Mouse (Mus musculus) forebrain, embryonic 15.5 days (tissue): ENCODE measurements around the gene Kif24. TPM values are rescaled to one million over a fixed set of nuclear protein-coding genes. Genes with fewer than 3 reads are reported as not detected.

ENCODE experiments used
- ATAC-seq: fragments of 200-750 bp; cut with Nextera tagmentation; replicated peaks from 2 replicates; pipeline ENCODE4 v1.8.0; 2017; ENCODE audit warnings: mild to moderate bottlenecking, moderate TSS enrichment, moderate library complexity
- H3K27ac ChIP-seq: fragments of 300-500 bp; sonication (generic); replicated peaks from 2 replicates; pipeline ENCODE4 v1.5.1; 2015; ENCODE audit warnings: mild to moderate bottlenecking, inconsistent platforms
- H3K27me3 ChIP-seq: fragments of 300-500 bp; sonication (generic); 2 replicates; pipeline ENCODE4 v1.6.1; 2015; ENCODE audit warnings: inconsistent platforms
- H3K36me3 ChIP-seq: fragments of 300-500 bp; sonication (generic); 2 replicates; pipeline ENCODE4 v1.6.1; 2015; ENCODE audit warnings: mild to moderate bottlenecking, inconsistent platforms
- H3K4me1 ChIP-seq: fragments of 300-500 bp; sonication (generic); 2 replicates; pipeline ENCODE4 v1.6.1; 2015; ENCODE audit warnings: inconsistent platforms
- H3K4me2 ChIP-seq: fragments of 300-500 bp; sonication (generic); replicated peaks from 2 replicates; pipeline ENCODE4 v1.6.1; 2015; ENCODE audit warnings: mild to moderate bottlenecking, inconsistent platforms
- H3K4me3 ChIP-seq: fragments of 300-500 bp; sonication (generic); 2 replicates; pipeline ENCODE4 v1.5.1; 2015; ENCODE audit warnings: mild to moderate bottlenecking, inconsistent platforms
- H3K9ac ChIP-seq: fragments of 300-500 bp; sonication (generic); replicated peaks from 2 replicates; pipeline ENCODE4 v1.6.1; 2015; ENCODE audit warnings: mild to moderate bottlenecking, inconsistent platforms
- H3K9me3 ChIP-seq: fragments of 300-500 bp; sonication (generic); 2 replicates; pipeline ENCODE4 v1.6.1; 2016; ENCODE audit warnings: inconsistent platforms
- WGBS: fragments of 180-500 bp; shearing (Covaris S2); methylation state at CpG from one replicate; pipeline ENCODE4 v1.1.7; 2015; ENCODE audit warnings: mixed read lengths; 5-methylcytosine and 5-hydroxymethylcytosine counted together
- polyA plus RNA-seq: library from polyadenylated mRNA; unstranded; fragments of >200 nt; fragmentation: Nextera tagmentation; extraction: Ambion mirVana; gene quantifications from 2 replicates; pipeline ENCODE4 v1.2.1, GENCODE M21; 2015

The Kif24 gene
- polyA plus RNA-seq, 1 experiment from 2014 or later: 5.1 TPM

DNA sequence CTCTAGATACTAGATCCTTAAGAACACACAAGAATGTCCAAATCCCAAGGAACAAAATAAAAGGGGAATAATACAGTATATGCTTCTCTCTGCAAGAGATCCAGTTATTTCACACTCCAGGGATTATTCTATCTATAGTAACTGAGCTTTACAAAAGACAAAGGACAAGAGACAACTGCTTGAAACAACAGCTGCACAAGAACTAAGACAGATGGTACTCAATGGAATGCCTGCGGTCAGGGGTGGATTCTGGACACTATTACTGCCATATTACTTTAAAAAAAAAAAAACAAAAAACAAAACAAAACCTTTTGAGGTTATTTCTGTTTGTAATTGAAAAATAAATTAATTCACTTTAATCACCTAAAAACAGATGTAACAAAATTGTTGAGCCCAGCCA, 4.0 kb downstream of the Kif24 start:
- H3K9me3 ChIP-seq: no peaks in the 10 kb centered on the region
- 89% methylated on average over 1 of the region's 1 CpGs for WGBS
- H3K4me3 ChIP-seq: no peak overlapping the region
- H3K36me3 ChIP-seq: no peaks in the 10 kb centered on the region
- H3K4me2 ChIP-seq: no peak overlapping the region
- H3K4me1 ChIP-seq: peaks cover 13% of the 10 kb centered on the region
- H3K9ac ChIP-seq: no peak overlapping the region
- H3K27ac ChIP-seq: no peak overlapping the region
- no peaks in the 10 kb centered on the region for H3K27me3 ChIP-seq
- ATAC-seq: no peak

DNA sequence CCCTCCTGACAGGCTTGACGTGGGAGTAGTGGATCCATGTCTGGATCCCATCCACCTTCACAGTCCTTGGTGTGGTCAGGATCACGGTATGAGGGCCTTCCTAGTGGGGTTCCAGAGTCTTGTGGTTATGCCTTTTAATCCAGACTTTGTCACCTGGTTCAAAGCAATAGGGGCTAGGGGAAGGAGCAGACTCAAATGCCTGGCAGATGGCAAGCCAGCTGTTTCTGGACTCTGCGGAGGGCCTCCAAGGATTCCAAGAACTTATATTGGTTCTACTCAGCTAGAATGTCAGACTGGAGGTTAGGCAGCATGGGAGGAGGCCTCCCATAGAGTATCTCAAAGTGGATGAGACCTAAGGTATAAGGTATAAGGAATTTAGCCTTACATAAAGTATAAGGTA, 17.1 kb downstream of the Kif24 start:
- no peak for ATAC-seq
- Histone ChIP-seq H3K9me3 (no peaks in the 10 kb centered on the region), H3K9ac (no peak overlapping the region), H3K4me1 (no peaks in the 10 kb centered on the region), H3K4me3 (no peak overlapping the region), H3K27me3 (no peaks in the 10 kb centered on the region), H3K4me2 (no peak overlapping the region), H3K27ac (no peak overlapping the region), H3K36me3 (no peaks in the 10 kb centered on the region)
- 94% methylated on average over 3 of the region's 3 CpGs for WGBS

DNA sequence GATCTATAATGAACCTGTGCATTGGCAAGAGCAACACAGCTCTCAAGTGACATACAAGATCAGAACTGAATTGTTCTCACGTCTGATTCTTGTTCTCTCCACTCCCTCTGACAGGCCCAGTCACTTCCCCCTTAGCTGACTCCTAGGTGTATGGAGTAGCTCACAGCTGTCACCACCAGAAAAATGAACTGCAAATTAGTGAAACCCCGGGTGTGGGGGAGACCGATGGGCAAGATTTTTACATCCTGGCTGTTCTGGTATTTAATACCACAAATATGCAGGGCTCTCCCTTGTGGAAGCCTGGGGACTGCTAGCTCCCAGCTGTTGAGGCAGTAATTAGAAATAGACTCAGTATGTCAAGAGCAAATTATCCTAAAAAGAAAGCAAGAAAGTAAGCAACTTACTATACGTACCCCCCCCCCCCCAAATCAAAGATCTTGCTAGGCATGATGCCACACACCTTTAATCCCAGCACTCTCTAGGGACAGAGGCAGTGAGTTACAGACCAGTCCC, 21.8 kb downstream of the Kif24 start:
- no peak for ATAC-seq
- Histone ChIP-seq H3K9ac (no peak overlapping the region), H3K4me3 (no peak overlapping the region), H3K36me3 (no peaks in the 10 kb centered on the region), H3K9me3 (no peaks in the 10 kb centered on the region), H3K4me1 (no peaks in the 10 kb centered on the region), H3K27me3 (no peaks in the 10 kb centered on the region), H3K27ac (no peak overlapping the region), H3K4me2 (no peak overlapping the region)
- WGBS: 90% methylated on average over 4 of the region's 4 CpGs

DNA sequence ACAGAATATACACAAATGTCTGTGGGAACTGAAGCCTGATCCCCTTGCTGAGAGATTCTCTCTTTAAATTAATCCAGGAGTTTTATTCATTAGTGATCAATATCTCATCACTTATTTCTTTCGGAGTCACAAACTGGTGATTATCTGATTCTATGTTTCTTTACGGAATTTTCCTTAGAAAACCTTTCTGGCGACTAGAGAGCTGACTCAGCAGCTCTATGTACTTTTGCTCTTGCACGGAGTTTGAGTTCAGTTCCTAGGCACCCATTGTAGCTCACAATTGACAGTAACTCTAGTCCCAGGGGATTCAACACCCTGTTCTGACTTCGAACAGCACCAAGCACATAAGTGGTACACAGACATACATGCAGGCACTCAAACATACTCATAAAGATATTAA, 25.8 kb downstream of the Kif24 start:
- H3K9ac ChIP-seq: no peak overlapping the region
- WGBS: 90% methylated on average over 5 of the region's 5 CpGs
- H3K27me3 ChIP-seq: no peaks in the 10 kb centered on the region
- no peak overlapping the region for H3K4me3 ChIP-seq
- no peaks in the 10 kb centered on the region for H3K36me3 ChIP-seq
- no peak for ATAC-seq
- H3K27ac ChIP-seq: no peak overlapping the region
- H3K4me1 ChIP-seq: no peaks in the 10 kb centered on the region
- no peaks in the 10 kb centered on the region for H3K9me3 ChIP-seq
- H3K4me2 ChIP-seq: no peak overlapping the region

DNA sequence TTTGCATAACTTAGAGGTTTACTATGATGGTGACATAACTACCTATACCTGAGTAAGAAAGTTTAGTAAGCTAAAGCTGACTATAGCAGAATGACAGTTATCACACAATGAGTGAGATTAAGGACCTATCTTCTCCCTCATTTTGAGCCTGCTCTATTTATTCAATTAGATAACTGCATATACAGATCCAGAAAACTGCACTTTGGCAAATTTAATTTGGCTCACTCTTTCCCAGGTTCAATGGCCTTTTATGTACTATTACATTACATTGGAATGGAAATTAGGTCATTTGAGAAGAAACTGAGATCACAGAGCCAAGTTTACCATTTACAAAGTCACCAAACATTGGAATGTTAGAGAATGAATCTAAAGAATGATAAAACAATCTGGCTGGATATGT, 47.7 kb downstream of the Kif24 start:
- H3K4me1 ChIP-seq: no peaks in the 10 kb centered on the region
- no peaks in the 10 kb centered on the region for H3K27me3 ChIP-seq
- no peaks in the 10 kb centered on the region for H3K9me3 ChIP-seq
- no peak for ATAC-seq
- no peak overlapping the region for H3K4me3 ChIP-seq
- no peak overlapping the region for H3K27ac ChIP-seq
- no peak overlapping the region for H3K4me2 ChIP-seq
- H3K36me3 ChIP-seq: no peaks in the 10 kb centered on the region
- no peak overlapping the region for H3K9ac ChIP-seq

DNA sequence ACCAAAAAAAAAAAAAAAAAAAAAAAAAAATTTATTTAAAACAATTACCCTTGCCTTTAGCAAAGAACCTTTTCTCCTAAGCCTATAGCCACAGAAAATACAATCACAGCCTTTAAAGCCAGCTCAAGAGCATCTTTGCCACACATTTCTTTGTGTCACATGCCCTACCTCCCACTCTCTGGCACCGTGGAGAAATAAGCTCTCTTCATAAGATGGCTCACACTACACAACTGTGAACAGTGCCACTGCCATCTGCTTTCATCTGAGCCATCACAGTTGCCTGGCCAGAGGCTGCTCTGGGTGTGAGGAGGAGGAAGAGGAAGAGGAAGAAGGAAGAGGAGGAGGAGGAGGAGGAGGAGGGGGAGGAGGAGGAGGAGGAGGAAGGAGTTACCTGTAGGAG, 55.3 kb downstream of the Kif24 start:
- Histone ChIP-seq H3K4me1 (no peaks in the 10 kb centered on the region), H3K27ac (no peak overlapping the region), H3K4me3 (no peak overlapping the region), H3K36me3 (no peaks in the 10 kb centered on the region), H3K27me3 (no peaks in the 10 kb centered on the region), H3K4me2 (no peak overlapping the region), H3K9ac (no peak overlapping the region), H3K9me3 (no peaks in the 10 kb centered on the region)
- 77% methylated on average over 1 of the region's 1 CpGs for WGBS
- ATAC-seq: no peak

DNA sequence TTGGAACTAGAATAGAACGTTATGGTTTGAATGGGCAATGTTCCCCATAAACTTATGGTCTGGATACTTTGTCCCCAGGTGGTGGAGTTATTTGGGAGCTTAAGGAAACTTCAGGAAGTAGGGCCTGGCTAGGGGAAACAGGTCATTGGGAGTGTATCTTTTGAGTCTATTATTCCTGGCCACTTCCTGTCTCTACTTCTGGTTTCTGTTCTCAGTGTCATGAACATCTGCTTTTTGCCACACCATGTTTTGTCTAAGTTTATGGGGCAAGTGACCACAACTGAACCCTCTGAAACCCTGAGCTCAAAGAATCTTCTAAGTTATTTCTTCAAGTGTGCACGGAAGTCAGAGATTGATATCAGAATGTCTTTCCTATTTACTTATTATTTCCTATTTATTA, 57.3 kb downstream of the Kif24 start:
- no peaks in the 10 kb centered on the region for H3K27me3 ChIP-seq
- no peak overlapping the region for H3K4me3 ChIP-seq
- H3K4me2 ChIP-seq: no peak overlapping the region
- H3K4me1 ChIP-seq: no peaks in the 10 kb centered on the region
- ATAC-seq: no peak
- H3K36me3 ChIP-seq: no peaks in the 10 kb centered on the region
- H3K9ac ChIP-seq: no peak overlapping the region
- WGBS: 94% methylated on average over 2 of the region's 2 CpGs
- H3K9me3 ChIP-seq: no peaks in the 10 kb centered on the region
- no peak overlapping the region for H3K27ac ChIP-seq

DNA sequence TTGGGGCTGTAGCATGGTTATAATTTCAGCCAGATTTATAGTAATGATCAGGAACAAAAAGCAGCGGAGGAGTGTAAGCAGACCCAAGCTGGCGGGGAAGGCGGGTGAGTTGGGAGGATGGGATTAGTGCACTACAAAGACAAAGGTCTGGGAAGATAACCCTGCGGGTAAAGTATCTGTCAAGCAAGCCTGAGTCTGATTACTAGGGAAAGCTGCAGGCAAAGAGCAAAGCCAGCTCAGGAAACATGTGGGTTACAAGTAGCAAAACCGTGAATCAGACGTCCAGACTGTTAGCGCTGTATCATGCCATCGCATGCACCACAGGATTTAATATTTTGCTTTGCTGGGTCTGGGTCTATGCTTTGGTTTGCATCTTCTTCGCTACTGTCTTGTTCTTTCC, 58.1 kb downstream of the Kif24 start:
- Histone ChIP-seq H3K9me3 (no peaks in the 10 kb centered on the region), H3K27ac (no peak overlapping the region), H3K9ac (no peak overlapping the region), H3K4me2 (no peak overlapping the region), H3K27me3 (no peaks in the 10 kb centered on the region), H3K4me1 (no peaks in the 10 kb centered on the region), H3K4me3 (no peak overlapping the region), H3K36me3 (no peaks in the 10 kb centered on the region)
- 86% methylated on average over 9 of the region's 9 CpGs for WGBS
- no peak for ATAC-seq

DNA sequence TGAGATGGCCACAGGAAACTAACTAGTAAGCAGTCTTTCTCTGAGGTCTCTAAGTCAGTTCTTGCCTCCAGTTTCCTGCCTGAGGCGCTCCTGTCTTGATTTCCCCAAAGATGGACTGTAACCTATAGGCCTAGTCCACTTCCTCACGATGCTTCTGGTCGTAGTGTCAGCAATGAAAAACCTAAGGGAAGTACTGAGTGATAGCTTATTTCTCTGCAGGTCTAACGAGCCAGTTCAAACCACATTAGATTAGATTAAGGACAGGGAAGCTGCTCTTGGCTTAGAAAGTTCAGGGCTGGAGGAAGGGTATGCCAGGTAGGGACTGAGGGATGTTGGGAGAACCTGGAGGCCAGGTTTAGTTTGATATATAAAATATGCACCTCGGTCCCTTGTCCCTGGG, 63.1 kb downstream of the Kif24 start:
- WGBS: 91% methylated on average over 5 of the region's 5 CpGs
- Histone ChIP-seq H3K9ac (no peak overlapping the region), H3K27me3 (no peaks in the 10 kb centered on the region), H3K4me2 (no peak overlapping the region), H3K36me3 (peaks cover 15% of the 10 kb centered on the region; the same call in 1 of the 2 replicates), H3K27ac (no peak overlapping the region), H3K9me3 (no peaks in the 10 kb centered on the region), H3K4me1 (no peaks in the 10 kb centered on the region), H3K4me3 (no peak overlapping the region)
- no peak for ATAC-seq

DNA sequence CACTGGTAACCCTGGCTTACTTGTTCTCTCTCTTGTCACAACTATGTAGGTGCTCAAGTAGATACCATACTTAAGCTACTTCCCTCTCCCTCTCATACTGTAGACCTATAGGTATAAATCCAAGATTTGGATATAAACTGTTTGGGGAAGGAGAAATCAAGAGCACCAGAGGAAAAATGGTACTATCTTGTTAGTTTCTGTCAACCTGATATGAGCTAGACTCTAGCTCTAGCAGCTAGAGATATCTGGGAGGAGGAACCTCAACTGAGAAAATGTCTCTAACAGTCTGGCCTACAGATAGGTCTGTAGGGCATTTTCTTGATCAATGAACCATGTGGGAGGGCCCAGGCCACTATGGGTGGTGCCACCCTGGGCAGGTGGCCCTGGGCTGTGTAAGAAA, 63.5 kb downstream of the Kif24 start:
- no peak for ATAC-seq

DNA sequence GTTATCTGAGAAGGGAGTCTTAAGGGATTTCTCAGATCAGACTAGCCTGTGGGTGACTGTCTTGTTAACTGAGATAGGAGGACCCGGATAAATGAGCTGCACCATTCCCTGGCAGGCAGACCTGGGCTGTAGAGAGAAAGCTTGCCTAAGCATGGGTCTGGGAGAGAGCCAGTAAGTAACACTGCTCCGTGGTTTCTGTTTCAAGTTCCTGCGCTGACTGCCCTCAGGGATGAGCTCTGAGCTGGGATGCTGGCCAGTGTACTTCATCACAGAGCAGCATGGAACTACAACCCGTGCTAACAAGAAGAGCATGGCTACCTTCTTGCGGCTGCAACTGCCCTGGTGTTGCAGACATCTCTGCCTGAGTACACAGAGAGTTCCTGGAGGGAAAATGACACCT, 64.8 kb downstream of the Kif24 start:
- H3K9ac ChIP-seq: no peak overlapping the region
- no peaks in the 10 kb centered on the region for H3K9me3 ChIP-seq
- no peak overlapping the region for H3K4me2 ChIP-seq
- no peak overlapping the region for H3K4me3 ChIP-seq
- peaks cover 24% of the 10 kb centered on the region; the same call in 1 of the 2 replicates for H3K36me3 ChIP-seq
- no peak overlapping the region for H3K27ac ChIP-seq
- no peaks in the 10 kb centered on the region for H3K27me3 ChIP-seq
- WGBS: 81% methylated on average over 5 of the region's 5 CpGs
- H3K4me1 ChIP-seq: no peaks in the 10 kb centered on the region
- no peak for ATAC-seq

More for the DNA sequence above, 63.5 kb downstream of the Kif24 start:
- Histone ChIP-seq H3K4me1 (no peaks in the 10 kb centered on the region), H3K36me3 (peaks cover 15% of the 10 kb centered on the region; the same call in 1 of the 2 replicates), H3K9ac (no peak overlapping the region), H3K4me2 (no peak overlapping the region), H3K9me3 (no peaks in the 10 kb centered on the region), H3K27me3 (no peaks in the 10 kb centered on the region), H3K4me3 (no peak overlapping the region), H3K27ac (no peak overlapping the region)

DNA sequence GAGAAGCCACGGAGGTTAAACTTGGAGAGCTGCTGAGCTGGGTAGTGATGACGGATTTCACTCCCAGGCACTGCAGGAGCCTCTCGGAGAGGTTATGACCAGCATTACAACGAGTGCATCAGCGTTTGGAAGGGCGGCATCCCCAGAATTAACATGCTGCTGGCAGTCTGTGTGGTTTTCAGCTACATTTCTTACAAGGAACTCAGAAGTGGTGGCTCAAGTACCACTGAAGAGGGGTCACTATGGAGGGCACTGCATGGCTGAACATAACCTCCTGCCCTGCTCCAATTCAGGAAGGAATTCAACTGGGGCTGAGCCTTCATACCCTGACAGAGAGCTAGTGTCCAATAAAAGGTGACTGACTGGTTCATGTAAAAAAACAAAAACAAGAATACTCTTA, 66.3 kb downstream of the Kif24 start:
- no peak overlapping the region for H3K4me2 ChIP-seq
- H3K27ac ChIP-seq: no peak overlapping the region
- ATAC-seq: no peak
- H3K4me1 ChIP-seq: no peaks in the 10 kb centered on the region
- H3K27me3 ChIP-seq: no peaks in the 10 kb centered on the region
- peaks cover 32% of the 10 kb centered on the region; the same call in 1 of the 2 replicates for H3K36me3 ChIP-seq
- no peaks in the 10 kb centered on the region for H3K9me3 ChIP-seq
- no peak overlapping the region for H3K4me3 ChIP-seq
- WGBS: 81% methylated on average over 6 of the region's 6 CpGs
- H3K9ac ChIP-seq: no peak overlapping the region

DNA sequence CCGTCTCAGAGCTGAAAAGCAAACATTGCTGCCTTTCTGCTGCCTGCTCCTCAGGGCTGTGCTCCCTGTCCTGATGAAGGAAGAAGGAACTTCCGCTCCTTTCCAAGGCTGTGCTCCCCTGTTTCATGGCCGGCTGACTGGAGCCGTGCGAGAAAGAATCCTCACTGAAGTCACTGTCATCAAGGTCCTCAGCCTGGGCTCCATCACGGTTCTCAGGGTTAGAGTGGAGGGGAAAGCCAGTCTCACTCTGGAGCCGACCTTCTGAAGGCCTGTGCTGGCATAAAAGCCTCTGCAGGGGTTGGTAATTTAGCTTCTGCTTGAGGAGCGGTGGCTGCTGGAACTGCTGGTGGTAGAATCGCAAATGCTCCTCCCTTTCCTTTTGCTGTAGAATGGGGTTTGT, 70.0 kb downstream of the Kif24 start:
- no peak overlapping the region for H3K4me3 ChIP-seq
- H3K4me2 ChIP-seq: no peak overlapping the region
- no peak overlapping the region for H3K27ac ChIP-seq
- H3K36me3 ChIP-seq: peaks cover 53% of the 10 kb centered on the region
- WGBS: 75% methylated on average over 9 of the region's 9 CpGs
- no peak for ATAC-seq
- H3K4me1 ChIP-seq: no peaks in the 10 kb centered on the region
- no peaks in the 10 kb centered on the region for H3K9me3 ChIP-seq
- no peak overlapping the region for H3K9ac ChIP-seq
- H3K27me3 ChIP-seq: no peaks in the 10 kb centered on the region
